Comparison of ENCODE assay signal across 32 mouse cellular contexts in the genomic region with DNA sequence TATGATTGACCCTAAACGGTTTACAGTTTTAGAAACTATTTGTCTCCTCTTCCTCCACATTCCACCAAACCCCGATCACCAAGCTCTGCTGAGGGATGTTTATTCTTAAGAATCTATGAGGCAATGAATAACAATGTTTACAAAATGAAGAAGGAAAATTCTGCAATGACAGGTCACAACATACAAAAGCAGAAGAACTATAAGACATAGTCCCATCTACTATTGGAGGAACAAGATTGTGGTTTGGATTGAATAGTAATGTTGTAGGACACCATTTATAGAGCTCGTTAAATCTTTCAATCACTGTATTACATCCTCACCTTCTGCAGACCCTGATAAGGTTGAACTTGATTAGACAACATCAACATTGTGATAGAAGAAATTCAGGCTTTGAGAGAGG. TPM values are rescaled to one million over a fixed set of nuclear protein-coding genes. Genes with fewer than 3 reads are reported as not detected.
DNase-seq lines count a peak whose midpoint lies in the region; ATAC-seq and TF ChIP-seq lines count a peak whose summit lies in the region.
"Had no signal": no experiment of that assay in that cellular context is flagged by ENCODE, and none has a peak within 500 bp of the region (broad histone marks: within the 10 kb centered on the region; RNA-seq: fewer than 3 reads in every experiment).

No protein-coding gene starts in this region.

- no peak overlapping the region for H3K4me2 ChIP-seq in lung, postnatal 0 days (replicated peaks; ENCODE audit: low read depth, low read length)
- H3K4me2 ChIP-seq in midbrain, embryonic 15.5 days: no peak overlapping the region
- no peak overlapping the region for H3K4me2 ChIP-seq in kidney, embryonic 16.5 days (replicated peaks; ENCODE audit: low read depth, low read length)
- H3K4me2 ChIP-seq: embryonic facial prominence, embryonic 12.5 days; embryonic facial prominence, embryonic 15.5 days; heart, embryonic 13.5 days; hindbrain, embryonic 14.5 days had no signal

- peak; percentile 12 for DNase-seq in lung, postnatal 0 days (ENCODE audit: low spot score)
- no peak for DNase-seq in lung, postnatal 36 days
- DNase-seq: adrenal gland, adult 2 months; adrenal gland, postnatal 14 days; cerebellum, adult 11 months; cerebellum, adult 2 months; cerebellum, adult 9-11 months; cerebellum, postnatal 25 days; gastrocnemius, postnatal 25 days; heart, adult 2 months; heart, postnatal 14 days; heart, postnatal 4 days had no signal

- ATAC-seq in lung, postnatal 0 days: no peak
- peak; percentile 36 for ATAC-seq in granulocyte monocyte progenitor cell, adult 5-6 weeks (replicated peaks; ENCODE audit: poor library complexity, severe bottlenecking)
- ATAC-seq in monocyte, adult 5-6 weeks (replicated peaks; ENCODE audit: insufficient number of reproducible peaks, low FRiP score, low TSS enrichment, poor library complexity, severe bottlenecking): peak; percentile 69
- ATAC-seq in midbrain, embryonic 15.5 days (replicated peaks): no peak
- no peak for ATAC-seq in kidney, embryonic 16.5 days (ENCODE audit: low FRiP score, low TSS enrichment)
- ATAC-seq: CD4-positive, CD25-positive, alpha-beta regulatory T cell, adult 4 months; forebrain, embryonic 14.5 days; hindbrain, postnatal 0 days had no signal

- no peak overlapping the region for H3K4me3 ChIP-seq in lung, postnatal 0 days (ENCODE audit: low read depth, low read length)
- no peak overlapping the region for H3K4me3 ChIP-seq in midbrain, embryonic 15.5 days
- H3K4me3 ChIP-seq in kidney, embryonic 16.5 days (ENCODE audit: low read length): no peak overlapping the region
- H3K4me3 ChIP-seq: embryonic facial prominence, embryonic 12.5 days; embryonic facial prominence, embryonic 15.5 days; heart, adult 2 months; heart, embryonic 10.5 days; heart, embryonic 13.5 days had no signal

- no peak overlapping the region for H3K9ac ChIP-seq in lung, postnatal 0 days (replicated peaks; ENCODE audit: low read depth)
- no peak overlapping the region for H3K9ac ChIP-seq in midbrain, embryonic 15.5 days
- H3K9ac ChIP-seq in kidney, embryonic 16.5 days (replicated peaks; ENCODE audit: low read length): no peak overlapping the region
- H3K9ac ChIP-seq: embryonic facial prominence, embryonic 12.5 days; embryonic facial prominence, embryonic 15.5 days; heart, embryonic 13.5 days; hindbrain, embryonic 14.5 days had no signal

- no peaks in the 10 kb centered on the region for H3K27me3 ChIP-seq in lung, postnatal 0 days (replicated peaks; ENCODE audit: insufficient read depth, low read length)
- no peaks in the 10 kb centered on the region for H3K27me3 ChIP-seq in midbrain, embryonic 15.5 days (replicated peaks)
- no peaks in the 10 kb centered on the region for H3K27me3 ChIP-seq in kidney, embryonic 16.5 days (ENCODE audit: insufficient read depth, low read length)
- H3K27me3 ChIP-seq: embryonic facial prominence, embryonic 12.5 days; embryonic facial prominence, embryonic 15.5 days; heart, embryonic 13.5 days had no signal

- H3K9me3 ChIP-seq in lung, postnatal 0 days (ENCODE audit: low read length): no peaks in the 10 kb centered on the region
- H3K9me3 ChIP-seq in midbrain, embryonic 15.5 days: no peaks in the 10 kb centered on the region
- H3K9me3 ChIP-seq in kidney, embryonic 16.5 days (ENCODE audit: low read length): no peaks in the 10 kb centered on the region
- H3K9me3 ChIP-seq: embryonic facial prominence, embryonic 12.5 days; embryonic facial prominence, embryonic 15.5 days; heart, embryonic 10.5 days; heart, embryonic 13.5 days had no signal

- no peak for TF ChIP-seq CTCF in lung, postnatal 0 days (IDR thresholded peaks at IDR 0.05)

- H3K36me3 ChIP-seq in lung, postnatal 0 days (ENCODE audit: insufficient read depth, low read length): no peaks in the 10 kb centered on the region
- H3K36me3 ChIP-seq in midbrain, embryonic 15.5 days (replicated peaks): no peaks in the 10 kb centered on the region
- H3K36me3 ChIP-seq in kidney, embryonic 16.5 days (ENCODE audit: insufficient read depth, low read length): no peaks in the 10 kb centered on the region
- H3K36me3 ChIP-seq: embryonic facial prominence, embryonic 12.5 days; embryonic facial prominence, embryonic 15.5 days; heart, embryonic 10.5 days; heart, embryonic 13.5 days had no signal

- no peak for TF ChIP-seq EP300 in lung, postnatal 0 days (IDR thresholded peaks at IDR 0.05)

- WGBS in lung, postnatal 0 days: 65% methylated on average over 3 of the region's 3 CpGs
- WGBS in midbrain, embryonic 15.5 days: 91% methylated on average over 3 of the region's 3 CpGs
- WGBS in kidney, embryonic 16.5 days: 81% methylated on average over 3 of the region's 3 CpGs

- no peak overlapping the region for H3K27ac ChIP-seq in lung, postnatal 0 days (ENCODE audit: low read length)
- no peak overlapping the region for H3K27ac ChIP-seq in midbrain, embryonic 15.5 days
- no peak overlapping the region for H3K27ac ChIP-seq in kidney, embryonic 16.5 days (ENCODE audit: low read length)
- H3K27ac ChIP-seq: embryonic facial prominence, embryonic 12.5 days; embryonic facial prominence, embryonic 15.5 days; heart, adult 2 months; heart, embryonic 10.5 days; heart, embryonic 13.5 days; hindbrain, embryonic 14.5 days; hindbrain, postnatal 0 days had no signal

- H3K4me1 ChIP-seq in lung, postnatal 0 days (ENCODE audit: insufficient read depth, low read depth, low read length): no peaks in the 10 kb centered on the region
- H3K4me1 ChIP-seq in midbrain, embryonic 15.5 days: no peaks in the 10 kb centered on the region
- no peaks in the 10 kb centered on the region for H3K4me1 ChIP-seq in kidney, embryonic 16.5 days (ENCODE audit: insufficient read depth, low read length)
- H3K4me1 ChIP-seq: embryonic facial prominence, embryonic 12.5 days; embryonic facial prominence, embryonic 15.5 days; heart, embryonic 10.5 days; heart, embryonic 13.5 days had no signal

RNA-seq across cellular contexts. Expression of a gene that starts 1.1 kb away (rescaled TPM):
- 13.7 and 14.9 TPM in 2 replicates for polyA plus RNA-seq in lung, postnatal 0 days (2015; fragmentation: Nextera tagmentation; extraction: Ambion mirVana)
- total RNA-seq in granulocyte monocyte progenitor cell, adult 5-6 weeks (2014; fragmentation: Nextera tagmentation): not detected in 2 replicates
- total RNA-seq in granulocyte monocyte progenitor cell, adult 5-6 weeks (2017): 1.1 and 2.9 TPM in 2 replicates
- 9.8 to 11.3 TPM (median 10.1 TPM) in 3 replicates for total RNA-seq in monocyte, adult 5-6 weeks (2017)
- 0.22 and 0.25 TPM in 2 replicates for polyA plus RNA-seq in midbrain, embryonic 15.5 days (2015; fragmentation: Nextera tagmentation; extraction: Ambion mirVana)
- polyA plus RNA-seq in kidney, embryonic 16.5 days (2015; fragmentation: Nextera tagmentation; extraction: Ambion mirVana): 0.39 and 0.57 TPM in 2 replicates
- total RNA-seq: adrenal gland, adult 2 months; gastrocnemius, adult 8-10 months; gastrocnemius, postnatal 25 days; heart, adult 2 months; heart, postnatal 14 days; heart, postnatal 4 days; hindbrain, postnatal 0 days; MEL had no signal
- polyA plus RNA-seq: adrenal gland, adult 2 months; C2C12; CD4-positive, CD25-positive, alpha-beta regulatory T cell, adult 4 months; cerebellum, adult 2 months; forebrain, embryonic 11.5 days; forebrain, embryonic 14.5 days; hindbrain, embryonic 14.5 days; hindbrain, postnatal 0 days had no signal

RNA-seq across cellular contexts. Expression of a gene that starts 5.0 kb away (rescaled TPM):
- polyA plus RNA-seq in lung, postnatal 0 days (2015; fragmentation: Nextera tagmentation; extraction: Ambion mirVana): 12.6 and 15.4 TPM in 2 replicates
- not detected in 2 replicates for total RNA-seq in granulocyte monocyte progenitor cell, adult 5-6 weeks (2014; fragmentation: Nextera tagmentation)
- total RNA-seq in granulocyte monocyte progenitor cell, adult 5-6 weeks (2017): 3.5 and 5.0 TPM in 2 replicates
- 29.1 to 53.2 TPM (median 41.4 TPM) in 3 replicates for total RNA-seq in monocyte, adult 5-6 weeks (2017)
- not detected in 2 replicates for polyA plus RNA-seq in midbrain, embryonic 15.5 days (2015; fragmentation: Nextera tagmentation; extraction: Ambion mirVana)
- 0.14 and 0.15 TPM in 2 replicates for polyA plus RNA-seq in kidney, embryonic 16.5 days (2015; fragmentation: Nextera tagmentation; extraction: Ambion mirVana)
- total RNA-seq: adrenal gland, postnatal 14 days; gastrocnemius, adult 8-10 months; gastrocnemius, postnatal 25 days; hindbrain, postnatal 0 days; MEL had no signal
- polyA plus RNA-seq: adrenal gland, adult 2 months; C2C12; embryonic facial prominence, embryonic 12.5 days; forebrain, embryonic 11.5 days; forebrain, embryonic 14.5 days; heart, embryonic 10.5 days; heart, embryonic 13.5 days; hindbrain, embryonic 11.5 days had no signal

RNA-seq across cellular contexts. Expression of a gene that starts 5.0 kb away (rescaled TPM):
- polyA plus RNA-seq in lung, postnatal 0 days (2015; fragmentation: Nextera tagmentation; extraction: Ambion mirVana): not detected in 2 replicates
- total RNA-seq in granulocyte monocyte progenitor cell, adult 5-6 weeks (2014; fragmentation: Nextera tagmentation): not detected in 2 replicates
- not detected in 2 replicates for total RNA-seq in granulocyte monocyte progenitor cell, adult 5-6 weeks (2017)
- not detected in 3 replicates for total RNA-seq in monocyte, adult 5-6 weeks (2017)
- polyA plus RNA-seq in midbrain, embryonic 15.5 days (2015; fragmentation: Nextera tagmentation; extraction: Ambion mirVana): not detected in 2 replicates
- not detected in 2 replicates for polyA plus RNA-seq in kidney, embryonic 16.5 days (2015; fragmentation: Nextera tagmentation; extraction: Ambion mirVana)
- total RNA-seq: adrenal gland, adult 2 months; adrenal gland, postnatal 14 days; common myeloid progenitor, adult 5-6 weeks; gastrocnemius, adult 8-10 months; gastrocnemius, postnatal 25 days; heart, adult 2 months; heart, postnatal 14 days; heart, postnatal 4 days; hindbrain, postnatal 0 days; MEL had no signal
- polyA plus RNA-seq: adrenal gland, adult 2 months; C2C12; CD4-positive, CD25-positive, alpha-beta regulatory T cell, adult 4 months; cerebellum, adult 2 months; embryonic facial prominence, embryonic 12.5 days; embryonic facial prominence, embryonic 15.5 days; forebrain, embryonic 11.5 days; forebrain, embryonic 14.5 days; gonadal fat pad, adult 2 months; heart, adult 2 months; heart, embryonic 10.5 days; heart, embryonic 13.5 days; heart, embryonic 16.5 days; hindbrain, embryonic 11.5 days; hindbrain, embryonic 14.5 days; hindbrain, postnatal 0 days had no signal

RNA-seq across cellular contexts. Expression of a gene that starts 27.7 kb away (rescaled TPM):
- polyA plus RNA-seq in lung, postnatal 0 days (2015; fragmentation: Nextera tagmentation; extraction: Ambion mirVana): 1.9 and 2.4 TPM in 2 replicates
- total RNA-seq in granulocyte monocyte progenitor cell, adult 5-6 weeks (2014; fragmentation: Nextera tagmentation): not detected in 2 replicates
- not detected in 2 replicates for total RNA-seq in granulocyte monocyte progenitor cell, adult 5-6 weeks (2017)
- total RNA-seq in monocyte, adult 5-6 weeks (2017): not detected in 3 replicates
- 1.2 and 1.6 TPM in 2 replicates for polyA plus RNA-seq in midbrain, embryonic 15.5 days (2015; fragmentation: Nextera tagmentation; extraction: Ambion mirVana)
- 0.74 and 0.78 TPM in 2 replicates for polyA plus RNA-seq in kidney, embryonic 16.5 days (2015; fragmentation: Nextera tagmentation; extraction: Ambion mirVana)
- total RNA-seq: adrenal gland, postnatal 14 days; common myeloid progenitor, adult 5-6 weeks; MEL had no signal
- polyA plus RNA-seq: CD4-positive, CD25-positive, alpha-beta regulatory T cell, adult 4 months had no signal

RNA-seq across cellular contexts. Expression of a gene that starts 55.7 kb away (rescaled TPM):
- polyA plus RNA-seq in lung, postnatal 0 days (2015; fragmentation: Nextera tagmentation; extraction: Ambion mirVana): 16.6 and 17.9 TPM in 2 replicates
- total RNA-seq in granulocyte monocyte progenitor cell, adult 5-6 weeks (2014; fragmentation: Nextera tagmentation): 1.6 and 3.2 TPM in 2 replicates
- total RNA-seq in granulocyte monocyte progenitor cell, adult 5-6 weeks (2017): not detected in 2 replicates
- total RNA-seq in monocyte, adult 5-6 weeks (2017): 0.10 TPM in 1 of 3 replicates, not detected in the others
- polyA plus RNA-seq in midbrain, embryonic 15.5 days (2015; fragmentation: Nextera tagmentation; extraction: Ambion mirVana): 30.3 and 33.3 TPM in 2 replicates
- 30.6 and 44.9 TPM in 2 replicates for polyA plus RNA-seq in kidney, embryonic 16.5 days (2015; fragmentation: Nextera tagmentation; extraction: Ambion mirVana)

Comparison
In these comparisons a context has a peak if more than half of its experiments do, and no peak if none do; other contexts are left out.
1. ATAC-seq: peak in granulocyte monocyte progenitor cell, adult 5-6 weeks (single experiment) and monocyte, adult 5-6 weeks (single experiment); none in lung, postnatal 0 days (single experiment), midbrain, embryonic 15.5 days (single experiment) and kidney, embryonic 16.5 days (single experiment).
2. RNA of a gene that starts 5.0 kb away (polyA plus RNA-seq): 12.6 to 15.4 TPM in lung, postnatal 0 days; 0.14 to 0.15 TPM in kidney, embryonic 16.5 days and not detected in midbrain, embryonic 15.5 days; every median in the first group is over 10 times any median in the second.